Mouse (Mus musculus) cortical plate, adult 2 months (tissue): Measurements from ENCODE around the gene Saxo2.

Experiments
- CTCF ChIP-seq: fragments of 200-500 bp; IDR thresholded peaks from 2 replicates; pipeline ENCODE4 v1.5.1; 2011; ENCODE audit warnings: mild to moderate bottlenecking, control low read depth, low read length; ENCODE audit not compliant: insufficient read depth; ENCODE audit errors: extremely low read depth
- POLR2A ChIP-seq: fragments of 200-500 bp; IDR thresholded peaks from 2 replicates; pipeline ENCODE4 v1.6.1; 2011; ENCODE audit warnings: mild to moderate bottlenecking, low read length, control low read depth; ENCODE audit not compliant: insufficient read depth; ENCODE audit errors: extremely low read depth

GRCm38 (mm10) chr7:82647909-82648308 is 419 bp downstream of the Saxo2 start:
- TF ChIP-seq CTCF (no peak), POLR2A (no peak)
